Mouse (Mus musculus): ENCODE measurements around the gene Ppp3ca.

The Ppp3ca gene

DNA sequence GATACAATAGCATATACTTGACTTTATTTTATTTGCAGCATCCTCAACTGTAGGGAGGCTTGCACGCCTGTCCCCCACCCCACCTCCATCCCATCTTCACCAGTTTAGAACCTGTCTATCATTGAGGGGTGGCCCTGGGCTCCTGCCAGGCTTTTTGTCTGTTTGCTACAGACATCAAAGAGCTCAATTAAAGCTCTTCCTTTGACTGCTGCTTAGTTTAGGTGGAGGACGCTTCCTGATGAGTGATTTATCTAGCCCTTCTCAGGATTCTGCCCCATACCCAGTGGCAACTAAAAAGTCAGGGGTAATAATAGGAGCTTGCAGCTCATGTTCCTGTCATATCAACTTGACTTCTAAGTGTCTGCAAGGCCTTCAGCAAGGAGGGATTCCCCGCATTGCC lies 239.6 kb downstream of the Ppp3ca start:
- DNase-seq (ENCODE audit: inconsistent ontology term), result no peak

DNA sequence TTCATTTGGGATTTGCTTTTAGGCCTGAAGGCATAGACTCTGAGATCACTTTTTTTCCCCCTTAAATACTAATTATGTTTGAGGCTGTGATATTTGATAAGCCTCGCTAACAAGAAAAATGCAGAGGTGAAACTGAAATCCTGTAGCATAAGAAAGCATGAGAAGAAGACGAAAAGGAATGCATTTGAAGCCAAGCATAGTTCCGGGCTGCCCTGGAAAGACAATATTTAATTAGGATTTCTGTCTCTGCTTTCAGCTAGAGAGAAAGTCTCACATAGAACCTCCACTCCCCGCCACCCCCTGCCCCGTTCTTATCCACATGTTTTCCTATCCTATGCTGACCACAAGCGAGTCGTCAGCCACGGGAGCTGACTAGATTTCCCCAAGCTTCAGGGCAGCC lies 241.4 kb downstream of the Ppp3ca start:
- no peak for DNase-seq (ENCODE audit: inconsistent ontology term)

DNA sequence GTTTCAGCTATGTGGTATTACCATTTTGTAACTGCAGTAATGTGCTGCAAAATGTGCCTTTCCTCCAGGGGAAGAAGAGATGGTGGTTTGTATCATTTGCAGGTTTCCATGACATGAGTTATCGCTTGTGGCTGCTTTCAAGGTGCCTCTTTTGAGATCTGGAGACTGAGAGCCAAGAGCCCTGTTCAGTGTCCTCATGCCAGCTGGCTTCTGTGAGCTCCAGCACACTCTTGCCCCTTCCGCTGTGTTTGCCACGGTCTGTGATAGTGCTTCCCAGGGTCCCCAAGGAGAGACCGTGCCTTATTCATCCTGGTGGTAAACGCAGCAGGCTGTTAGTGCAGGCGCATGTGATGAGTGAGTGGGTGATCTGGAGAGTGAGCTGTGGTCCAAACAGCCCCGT lies 247.2 kb downstream of the Ppp3ca start:
- DNase-seq (ENCODE audit: inconsistent ontology term), result no peak

DNA sequence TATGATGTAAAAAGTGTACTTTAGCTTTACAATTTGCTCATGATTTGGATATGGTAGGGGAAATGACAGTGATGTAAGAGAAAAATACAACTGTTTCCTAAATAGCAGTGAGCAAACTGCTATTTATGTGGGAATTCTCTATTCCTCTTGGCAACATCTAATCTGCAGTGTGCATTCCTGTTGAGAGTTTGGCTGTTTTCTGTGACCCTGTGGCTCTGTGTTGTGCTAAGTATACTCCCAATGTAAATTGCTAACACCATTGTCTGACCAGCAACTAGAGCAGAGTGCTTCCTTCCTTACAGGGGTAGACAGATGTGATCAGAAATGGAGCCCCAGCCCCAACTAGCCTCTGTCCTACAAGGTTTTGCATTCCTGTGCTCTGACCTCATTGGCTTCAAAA lies 263.1 kb downstream of the Ppp3ca start:
- peak; percentile 57 for DNase-seq (ENCODE audit: inconsistent ontology term)

DNA sequence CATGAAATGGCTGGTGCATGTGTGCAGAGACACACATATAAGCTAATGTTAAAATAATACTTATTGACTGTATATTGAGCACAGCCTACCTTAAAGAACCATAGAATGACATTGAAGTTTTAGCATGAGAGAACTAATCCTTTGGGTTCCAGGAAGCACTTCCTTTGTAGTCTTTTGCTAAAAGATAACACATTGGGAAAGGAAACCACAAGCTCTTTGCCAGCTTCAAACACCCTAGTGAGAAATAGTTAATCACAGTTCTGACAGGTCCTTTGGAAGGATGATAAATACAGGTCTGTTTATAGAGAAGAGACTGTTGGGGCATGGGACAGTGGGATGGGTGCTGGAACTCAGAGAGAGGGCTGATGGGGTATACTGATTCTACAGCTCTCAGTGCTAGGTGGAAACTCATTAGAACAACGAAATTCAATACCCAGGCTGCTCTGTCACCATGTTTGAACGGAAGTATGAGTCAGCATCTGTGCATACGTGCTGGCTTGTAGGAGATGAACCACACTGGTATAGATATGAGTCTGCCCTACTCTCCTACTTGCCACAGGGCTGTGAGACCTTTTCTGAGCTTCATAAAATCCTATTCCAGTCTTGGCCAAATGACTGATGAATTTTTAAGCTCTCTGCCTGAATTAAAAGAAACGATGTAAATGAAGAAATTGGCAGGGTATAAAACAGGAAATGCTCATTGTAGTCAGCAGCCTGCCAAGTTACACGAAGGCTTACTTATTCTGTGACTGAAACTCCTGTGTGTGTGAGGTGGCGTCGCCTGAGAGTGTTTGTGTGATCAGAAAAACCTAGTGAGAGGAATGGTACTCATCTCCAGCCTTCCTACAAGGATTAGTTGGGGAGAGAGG lies 271.0 kb downstream of the Ppp3ca start:
- peak; percentile 15 for DNase-seq (ENCODE audit: inconsistent ontology term)

DNA sequence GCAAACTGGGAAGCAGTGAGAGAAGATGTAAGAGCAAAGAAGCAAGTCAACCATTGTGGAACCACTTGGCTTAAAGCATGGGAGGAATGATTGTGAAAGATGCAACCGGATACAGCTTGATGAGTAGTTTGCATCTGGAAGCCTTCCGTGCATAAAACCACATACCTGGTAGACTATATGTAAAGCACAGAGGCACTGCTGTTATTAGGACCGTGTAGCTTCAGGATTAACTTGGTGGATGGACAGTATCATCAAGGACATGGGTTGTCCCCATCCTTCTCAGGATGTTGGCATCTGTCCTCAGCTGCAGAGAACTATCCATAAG lies 271.6 kb downstream of the Ppp3ca start:
- no peak for DNase-seq (ENCODE audit: inconsistent ontology term)

DNA sequence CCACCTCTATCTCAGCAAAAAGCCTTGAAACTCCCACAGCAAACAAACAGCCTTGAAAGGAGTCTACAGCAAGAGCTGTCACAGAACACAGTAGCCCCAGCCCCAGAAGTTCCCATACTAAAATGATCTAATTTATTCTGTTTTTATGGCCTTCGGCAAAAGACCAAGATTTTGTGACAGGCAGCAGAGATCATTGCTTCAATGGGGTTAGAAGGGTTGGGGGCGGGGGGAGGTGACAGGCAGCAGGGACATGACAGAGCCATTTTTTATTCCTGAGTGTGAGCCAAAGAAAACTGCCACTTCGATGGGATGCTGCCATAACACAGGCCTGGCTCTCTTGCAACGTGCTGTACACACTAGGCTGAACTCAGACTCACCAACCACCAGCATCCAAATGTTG lies 275.6 kb downstream of the Ppp3ca start:
- DNase-seq (ENCODE audit: inconsistent ontology term), result no peak

DNA sequence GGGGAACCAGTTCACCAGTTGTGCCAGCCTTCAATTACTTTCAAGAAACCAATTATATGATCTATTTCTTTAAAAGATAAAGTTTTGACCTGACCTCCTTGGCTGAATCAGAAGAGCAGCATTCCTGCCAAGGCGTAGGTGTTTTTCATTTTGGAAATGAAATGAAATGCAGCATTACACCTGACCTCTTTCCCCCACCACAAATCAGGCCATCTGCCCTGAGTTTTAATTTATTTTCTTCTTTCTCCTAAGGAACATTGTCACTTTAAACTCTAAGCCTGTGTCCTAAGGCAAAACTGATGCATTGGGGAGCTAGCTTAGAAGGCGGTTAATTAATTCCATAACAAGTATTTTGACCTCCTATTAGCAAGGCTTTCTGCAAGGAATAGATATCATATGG lies 276.7 kb downstream of the Ppp3ca start:
- no peak for DNase-seq (ENCODE audit: inconsistent ontology term)

DNA sequence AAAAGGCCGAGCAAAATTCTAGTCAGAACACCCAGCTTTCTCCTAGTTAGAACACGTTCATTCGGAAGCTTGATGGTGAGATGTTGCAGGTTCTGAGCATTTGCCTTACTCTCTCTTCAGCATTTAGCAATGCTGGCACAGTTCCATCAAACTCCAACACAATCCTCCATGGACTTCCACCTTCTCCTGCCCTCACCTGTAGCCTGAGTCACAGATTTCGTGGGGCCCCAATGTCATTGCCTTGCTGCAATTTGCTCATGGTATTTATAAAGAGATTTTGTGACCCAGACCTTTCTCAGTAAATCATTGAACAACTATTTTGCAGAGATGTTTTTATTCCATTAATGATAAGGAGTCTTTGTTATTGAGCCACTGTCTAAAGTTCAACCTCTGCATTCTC lies 278.2 kb downstream of the Ppp3ca start:
- DNase-seq (ENCODE audit: inconsistent ontology term), result no peak

DNA sequence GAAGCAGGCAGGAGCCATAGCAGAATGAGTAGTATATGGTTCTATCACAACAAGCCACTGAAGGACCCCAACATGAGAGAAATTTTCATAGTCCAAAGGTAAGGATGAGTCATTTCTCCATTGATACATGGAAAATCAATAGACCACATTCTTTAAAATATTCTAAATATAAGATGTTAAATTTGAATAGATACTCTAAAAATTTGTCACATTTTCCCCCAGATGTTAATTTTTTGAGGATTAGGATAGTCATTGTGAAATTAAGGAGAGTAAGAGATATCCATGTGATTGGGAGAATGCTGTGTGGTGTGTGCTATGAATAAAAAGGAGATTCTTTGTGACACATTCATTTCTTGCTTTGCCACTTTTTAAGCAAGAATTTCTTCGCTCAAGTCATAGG lies 281.9 kb downstream of the Ppp3ca start:
- DNase-seq (ENCODE audit: inconsistent ontology term), result no peak

DNA sequence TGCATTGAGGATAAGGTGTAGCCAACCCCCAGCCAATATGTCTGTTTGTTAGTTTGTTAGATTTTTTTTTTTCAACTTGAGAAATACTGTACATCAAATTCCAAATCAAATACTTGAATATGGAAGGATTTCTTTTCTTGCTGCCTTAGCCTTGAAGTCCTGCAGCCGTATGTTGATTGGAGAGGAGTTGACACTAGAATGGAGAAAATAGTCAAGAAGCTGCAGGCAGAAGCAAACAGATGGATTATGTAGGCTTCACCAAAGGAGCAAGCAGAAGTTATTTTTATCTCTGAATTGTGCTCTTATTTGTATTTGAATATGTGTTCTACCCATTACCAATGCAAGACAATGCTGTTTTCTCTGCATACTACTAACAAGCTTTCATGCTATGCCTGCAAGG lies 282.9 kb downstream of the Ppp3ca start:
- DNase-seq (ENCODE audit: inconsistent ontology term), result no peak

DNA sequence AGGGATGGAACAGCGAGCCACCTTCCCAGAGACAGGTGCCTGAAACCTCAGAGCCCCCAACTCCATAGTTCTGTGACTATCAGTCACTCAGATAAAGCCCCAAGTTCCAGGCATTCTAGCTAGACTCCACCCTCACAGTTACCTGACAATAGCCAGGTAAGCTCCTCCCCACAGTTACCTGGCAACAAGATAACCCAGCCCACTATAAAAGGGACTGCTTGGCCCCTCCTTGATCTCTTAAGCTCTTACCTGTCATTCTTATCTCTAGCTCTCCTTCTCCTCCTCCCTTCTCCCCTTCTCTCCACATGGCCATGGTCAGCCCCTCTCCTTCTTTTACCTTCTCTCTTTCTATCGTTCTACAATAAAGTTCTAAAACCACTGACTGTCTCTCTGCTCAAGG lies 285.1 kb downstream of the Ppp3ca start:
- DNase-seq (ENCODE audit: inconsistent ontology term), result no peak

DNA sequence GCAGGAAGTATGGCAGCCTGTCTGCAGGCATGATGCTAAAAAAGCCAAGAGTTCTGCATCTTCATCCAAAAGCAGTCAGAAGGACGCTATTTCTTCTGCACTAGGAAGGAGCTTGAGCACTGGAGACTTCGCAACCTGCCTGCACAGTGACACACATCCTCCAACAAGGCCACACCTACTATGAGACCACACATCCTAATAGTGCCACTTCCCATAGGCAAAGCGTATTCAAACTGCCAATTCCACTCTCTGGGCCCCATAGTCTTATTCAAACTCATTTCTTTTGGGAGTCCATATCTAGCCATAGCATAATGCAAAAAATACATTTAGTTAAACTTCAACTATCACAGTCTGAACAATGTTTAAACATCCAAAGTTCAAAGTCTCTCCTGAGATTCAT lies 290.4 kb downstream of the Ppp3ca start:
- DNase-seq (ENCODE audit: inconsistent ontology term), result no peak

DNA sequence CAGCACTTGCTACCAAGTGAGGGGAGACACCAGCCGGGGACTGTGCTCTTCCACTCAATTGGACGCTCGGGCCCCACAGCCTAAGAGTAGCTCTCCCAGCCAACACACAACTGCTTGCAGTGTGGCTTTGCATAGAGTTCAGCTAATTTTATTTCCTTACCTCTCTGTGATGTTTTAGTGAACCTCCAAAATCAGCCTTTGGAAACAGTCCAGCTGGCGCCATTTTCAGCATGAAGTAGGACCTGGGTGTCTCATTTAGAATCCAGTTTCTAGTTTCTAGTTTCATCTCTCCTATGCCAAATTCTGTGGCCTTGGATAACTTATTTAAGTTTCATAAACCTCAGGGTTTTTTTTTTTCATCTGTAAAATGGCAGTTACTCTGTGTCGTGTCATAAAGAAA lies 296.9 kb downstream of the Ppp3ca start:
- DNase-seq (ENCODE audit: inconsistent ontology term), result no peak

DNA sequence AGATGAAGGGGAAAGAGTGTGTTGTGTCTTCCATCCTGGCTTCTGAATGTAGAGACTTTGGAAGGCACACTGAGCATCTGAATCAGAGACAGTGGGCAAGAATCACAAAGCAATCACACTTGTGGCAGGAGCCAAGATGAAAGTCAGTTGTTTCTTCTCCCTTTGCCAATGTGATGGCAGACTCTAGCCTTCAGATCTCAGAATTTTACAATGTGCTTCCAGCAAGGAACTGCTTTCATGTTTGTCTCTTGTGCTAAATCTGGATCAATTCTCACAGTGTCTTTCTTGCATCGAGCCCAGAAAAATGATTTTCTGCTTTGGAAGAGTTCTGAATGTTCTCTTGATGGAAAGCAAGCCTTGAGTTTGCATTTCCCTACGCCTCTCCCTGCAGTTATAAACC lies 297.6 kb downstream of the Ppp3ca start:
- DNase-seq (ENCODE audit: inconsistent ontology term), result no peak

DNA sequence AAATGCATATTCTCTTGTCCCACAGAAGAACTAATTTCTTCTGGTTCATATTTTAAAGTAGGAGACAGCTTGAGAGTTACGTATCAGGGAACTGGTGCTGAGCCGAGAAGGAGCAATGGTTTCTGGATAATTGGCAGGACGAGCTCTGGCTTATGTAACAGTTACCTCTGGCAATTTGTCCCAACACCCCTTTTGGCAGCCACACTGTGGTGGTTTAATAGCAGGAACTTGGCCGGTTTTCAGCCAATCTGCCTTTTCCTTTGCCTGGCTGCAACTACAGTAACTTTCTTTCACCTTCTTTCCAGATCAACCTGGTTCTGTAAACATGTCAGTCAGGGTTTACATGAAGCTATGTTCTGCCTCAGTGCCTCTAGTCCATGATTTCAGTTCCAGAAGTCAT lies 299.9 kb downstream of the Ppp3ca start:
- peak; percentile 34 for DNase-seq (ENCODE audit: inconsistent ontology term)

DNA sequence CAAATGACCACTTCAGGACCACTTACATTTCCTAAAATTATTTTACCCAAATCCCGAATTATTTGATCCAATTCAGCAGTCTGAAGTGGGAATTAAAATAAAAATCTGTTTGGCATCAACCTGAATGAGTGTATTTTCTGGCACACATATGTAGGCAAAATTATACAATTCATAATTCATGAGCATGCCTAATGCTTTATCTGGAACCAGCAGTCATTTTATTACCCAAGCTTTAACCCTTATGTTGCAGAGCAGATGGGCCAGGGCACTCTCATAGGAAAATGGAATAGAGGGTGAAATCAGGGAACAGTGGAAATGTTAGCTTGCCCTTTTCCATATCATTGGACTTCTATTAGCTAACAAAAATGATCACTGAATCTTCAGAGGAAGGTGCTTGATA lies 307.9 kb downstream of the Ppp3ca start:
- no peak for DNase-seq (ENCODE audit: inconsistent ontology term)

DNA sequence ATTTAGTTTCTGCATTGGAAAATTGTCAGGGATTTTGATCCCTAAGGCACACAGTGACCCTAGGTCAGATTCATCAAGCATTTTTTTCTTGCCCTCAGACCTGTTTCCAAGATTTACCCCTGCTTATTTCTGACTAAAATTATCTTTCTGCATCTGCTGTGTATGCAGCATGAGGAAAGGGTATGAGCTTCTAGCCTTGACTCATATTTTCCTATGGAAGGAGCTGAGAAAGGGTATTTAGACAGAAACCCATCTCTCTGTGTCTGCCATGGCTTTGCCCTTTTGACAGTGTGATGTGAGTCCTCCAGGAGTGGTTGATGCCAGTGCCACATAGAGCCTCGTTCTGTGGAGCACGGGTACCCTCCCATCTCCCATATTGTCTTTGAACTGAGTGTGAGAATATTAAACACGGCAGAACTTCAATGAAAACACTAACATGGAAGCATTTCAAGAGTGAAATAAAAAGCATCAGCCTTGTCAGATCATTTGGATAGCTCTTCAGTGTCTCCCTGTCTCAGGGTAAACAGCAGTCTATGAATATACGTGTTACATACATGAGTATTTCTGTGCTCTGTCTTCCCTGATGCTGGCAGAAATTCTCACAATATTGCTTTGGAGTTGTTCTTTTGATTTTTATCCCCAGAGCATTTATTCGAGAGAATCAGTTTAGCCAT lies 311.1 kb downstream of the Ppp3ca start:
- no peak for DNase-seq (ENCODE audit: inconsistent ontology term)

DNA sequence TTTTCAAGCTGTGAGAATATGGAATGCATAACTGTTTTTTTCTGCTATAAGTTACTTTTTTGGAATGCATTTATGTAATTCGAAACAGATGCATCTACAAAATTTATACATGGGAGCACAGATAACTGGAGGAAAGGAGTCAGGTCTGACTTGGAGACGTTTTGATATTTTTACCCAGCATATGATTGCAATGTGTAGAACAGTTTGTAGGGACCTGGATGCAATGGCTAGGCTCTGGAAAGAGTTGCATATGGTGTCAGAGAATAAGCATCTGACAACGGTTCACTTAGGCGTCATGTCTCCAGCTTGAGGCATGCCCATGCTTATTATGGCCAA lies 311.6 kb downstream of the Ppp3ca start:
- DNase-seq (ENCODE audit: inconsistent ontology term), result no peak

DNA sequence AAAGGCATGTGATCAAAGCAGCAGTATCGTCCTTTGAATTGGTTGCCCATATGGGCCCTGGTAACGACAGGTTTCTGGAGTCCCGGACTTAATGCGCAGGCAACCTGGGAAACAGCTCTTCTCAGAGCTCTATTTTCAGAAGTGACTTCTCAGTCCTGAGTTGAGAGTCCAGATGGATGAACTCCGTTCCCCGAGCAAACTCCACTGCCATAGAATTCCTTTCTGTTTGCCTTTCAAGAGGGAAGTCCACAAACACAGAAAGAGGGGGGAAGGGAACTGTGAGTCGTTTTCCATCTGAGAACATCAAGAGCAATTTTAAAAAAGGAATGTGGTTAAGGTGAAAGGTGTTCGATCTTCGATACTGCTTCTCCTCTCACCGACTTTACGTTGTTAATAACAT lies 312.1 kb downstream of the Ppp3ca start:
- no peak for DNase-seq (ENCODE audit: inconsistent ontology term)

DNA sequence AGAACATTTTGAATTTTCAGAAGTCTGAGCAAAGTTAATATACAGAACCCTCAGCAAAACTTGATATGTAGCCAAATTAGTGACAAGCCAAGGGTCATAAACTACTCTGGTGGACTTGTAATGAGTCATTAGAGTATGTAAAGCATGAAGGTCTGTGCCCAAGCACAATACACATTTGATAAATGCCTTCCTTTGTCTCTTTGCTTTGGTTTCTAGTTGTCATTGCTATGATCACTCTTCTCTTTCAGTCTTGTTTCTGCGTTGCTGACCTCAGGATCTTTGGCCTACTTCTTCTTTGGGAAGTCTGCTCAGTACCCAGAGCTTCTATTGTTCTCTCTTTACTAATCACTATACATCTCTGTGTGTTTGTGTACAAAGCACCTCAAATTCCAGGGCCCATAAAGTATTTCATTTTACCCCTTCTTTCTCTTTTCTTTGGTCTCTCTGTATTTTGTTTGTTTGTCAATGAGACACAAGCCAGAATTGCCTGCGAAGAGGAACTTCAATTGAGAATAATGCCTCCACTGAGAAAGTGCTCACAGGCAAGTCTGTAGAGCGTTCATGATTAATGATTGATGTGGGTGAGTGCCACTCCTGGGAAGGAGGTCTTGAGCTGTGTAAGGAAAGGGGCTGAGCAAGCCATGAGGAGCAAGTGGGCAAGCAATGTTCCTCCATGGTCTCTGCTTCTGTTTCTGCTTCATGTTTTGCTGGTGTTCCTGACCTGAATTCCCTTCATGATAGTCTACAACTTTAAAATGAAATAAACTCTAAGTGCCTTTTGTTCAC lies 316.4 kb downstream of the Ppp3ca start:
- DNase-seq (ENCODE audit: inconsistent ontology term), result peak; percentile 83

Data from Muller cell, postnatal 12 days (primary cell).